Mouse (Mus musculus) cortical plate, adult 2 months (tissue): ENCODE results near the gene Gm37240.

Experiments used
- CTCF ChIP-seq: fragments of 200-500 bp; IDR thresholded peaks from 2 replicates; pipeline ENCODE4 v1.5.1; 2011; ENCODE audit warnings: mild to moderate bottlenecking, control low read depth, low read length; ENCODE audit not compliant: insufficient read depth; ENCODE audit errors: extremely low read depth
- POLR2A ChIP-seq: fragments of 200-500 bp; IDR thresholded peaks from 2 replicates; pipeline ENCODE4 v1.6.1; 2011; ENCODE audit warnings: mild to moderate bottlenecking, low read length, control low read depth; ENCODE audit not compliant: insufficient read depth; ENCODE audit errors: extremely low read depth

GRCm38 (mm10) chr3:85060153-85060552 is 827.2 kb downstream of the Gm37240 start:
- TF ChIP-seq CTCF (no peak), POLR2A (no peak)
